Mouse (Mus musculus) subcutaneous adipose tissue, adult 2 months (tissue): ENCODE data around the gene Abca16. TPM values are rescaled to one million over a fixed set of nuclear protein-coding genes. Genes with fewer than 3 reads are reported as not detected.

Source experiments
- polyA plus RNA-seq: library from polyadenylated mRNA; depleted of rRNA; stranded (reverse); fragments of >200 nt; gene quantifications from 2 replicates; pipeline ENCODE4 v1.2.3, GENCODE M21; 2012; ENCODE audit warnings: low replicate concordance; rRNA removed

Abca16 gene
- polyA plus RNA-seq: not detected in 2 replicates

GRCm38 (mm10) chr7:120409447-120409846, at the start of gene Abca16:
Gene Abca16 (plus strand): TSS chr7:120409647.

Other genes with a start within 250 kb of the Abca16 start
- gene Anks4b, start 235.8 kb upstream of the Abca16 start, polyA plus RNA-seq: not detected in 2 replicates
- 1.5 and 2.5 TPM in 2 replicates for gene Crym, start 207.5 kb upstream of the Abca16 start, polyA plus RNA-seq
- gene Abca14, start 205.7 kb upstream of the Abca16 start, polyA plus RNA-seq: 0.04 TPM in 1 of 2 replicates, not detected in the other
- not detected in 2 replicates for gene Abca15, start 81.0 kb upstream of the Abca16 start, polyA plus RNA-seq
- gene Uqcrc2, start 225.5 kb downstream of the Abca16 start, polyA plus RNA-seq: 123 and 165 TPM in 2 replicates